In genomic region chr1:132168115-132168767, GRCm38 (mm10) we compare ENCODE assay signal across 9 mouse cellular contexts. TPM values are rescaled to one million over a fixed set of nuclear protein-coding genes. Genes with fewer than 3 reads are reported as not detected.
A peak's percentile ranks its signal among the peaks of the same experiment; 100 is the strongest.
DNase-seq lines count a peak whose midpoint lies in the region; ATAC-seq and TF ChIP-seq lines count a peak whose summit lies in the region.
"Had no signal": no experiment of that assay in that cellular context is flagged by ENCODE, and none has a peak within 500 bp of the region (broad histone marks: within the 10 kb centered on the region; RNA-seq: fewer than 3 reads in every experiment).

No protein-coding gene starts in this region.

- peak overlapping the region; percentile 71 for H3K27ac ChIP-seq in hindbrain, embryonic 15.5 days (replicated peaks)
- H3K27ac ChIP-seq in midbrain, embryonic 14.5 days (replicated peaks; ENCODE audit: low read depth, low read length), result peak overlapping the region; percentile 83
- H3K27ac ChIP-seq in layer of hippocampus, adult 2 months, result no peak overlapping the region

- DNase-seq in cerebellum, postnatal 14 days, result peak; percentile 58 to 73
- DNase-seq in cerebellum, adult 8-10 months, result no peak
- peak; percentile 70 for DNase-seq in testis, postnatal 10 days (ENCODE audit: low spot score)
- DNase-seq in testis, postnatal 14 days (ENCODE audit: low spot score), result no peak
- peak; percentile 77 for DNase-seq in midbrain, embryonic 14.5 days
- DNase-seq in layer of hippocampus, adult 2 months (ENCODE audit: low spot score in 2 of 2), result no peak
- no peak for DNase-seq in left cerebral cortex, adult 8-10 months (ENCODE audit: low spot score in 2 of 2)

- peaks cover 35% of the 10 kb centered on the region for H3K4me1 ChIP-seq in hindbrain, embryonic 15.5 days (replicated peaks)
- peaks cover 27% of the 10 kb centered on the region for H3K4me1 ChIP-seq in midbrain, embryonic 14.5 days (ENCODE audit: control insufficient read depth, insufficient read depth, low read length)

- no peak for TF ChIP-seq CTCF in layer of hippocampus, adult 2 months (conservative IDR thresholded peaks at IDR 0.05)

- peak overlapping the region; percentile 44 for H3K4me2 ChIP-seq in hindbrain, embryonic 15.5 days
- peak overlapping the region; percentile 47 for H3K4me2 ChIP-seq in midbrain, embryonic 14.5 days (ENCODE audit: low read length)

- H3K9me3 ChIP-seq in hindbrain, embryonic 15.5 days, result no peaks in the 10 kb centered on the region
- no peaks in the 10 kb centered on the region for H3K9me3 ChIP-seq in midbrain, embryonic 14.5 days (ENCODE audit: control insufficient read depth, low read length)

- H3K9ac ChIP-seq in hindbrain, embryonic 15.5 days, result no peak overlapping the region
- peak overlapping the region; percentile 28; the same call in 1 of the 2 replicates for H3K9ac ChIP-seq in midbrain, embryonic 14.5 days (replicated peaks; ENCODE audit: low read length)

- peak; percentile 40 for ATAC-seq in hindbrain, embryonic 15.5 days (ENCODE audit: low FRiP score, low read depth)
- peak; percentile 74; the same call in 1 of the 2 replicates for ATAC-seq in midbrain, embryonic 14.5 days (ENCODE audit: low FRiP score, low TSS enrichment)

- H3K36me3 ChIP-seq in hindbrain, embryonic 15.5 days, result no peaks in the 10 kb centered on the region
- H3K36me3 ChIP-seq in midbrain, embryonic 14.5 days (ENCODE audit: control insufficient read depth, insufficient read depth, low read length), result no peaks in the 10 kb centered on the region

- no peak overlapping the region for H3K4me3 ChIP-seq in hindbrain, embryonic 15.5 days
- peak overlapping the region; percentile 19; the same call in 1 of the 2 replicates for H3K4me3 ChIP-seq in midbrain, embryonic 14.5 days (replicated peaks; ENCODE audit: low read depth, low read length)
- H3K4me3 ChIP-seq in layer of hippocampus, adult 2 months, result no peak overlapping the region

- 10% methylated on average over 12 of the region's 12 CpGs for WGBS in hindbrain, embryonic 15.5 days
- 11% methylated on average over 12 of the region's 12 CpGs for whole genome bisulfite sequencing in midbrain, embryonic 14.5 days

- no peaks in the 10 kb centered on the region for H3K27me3 ChIP-seq in hindbrain, embryonic 15.5 days
- H3K27me3 ChIP-seq in midbrain, embryonic 14.5 days (ENCODE audit: control insufficient read depth, insufficient read depth, low read length), result no peaks in the 10 kb centered on the region

RNA-seq across cellular contexts. Expression of gene Lemd1, which starts 23.0 kb away (rescaled TPM):
- 14.1 and 16.2 TPM in 2 replicates for polyA plus RNA-seq in hindbrain, embryonic 15.5 days (2015; fragmentation: Nextera tagmentation; extraction: Ambion mirVana)
- 21.2 and 23.2 TPM in 2 replicates for polyA plus RNA-seq in midbrain, embryonic 14.5 days (2014; fragmentation: Nextera tagmentation; extraction: Ambion mirVana)
- under 1 TPM; 0.64 to 0.88 TPM for total RNA-seq in layer of hippocampus, adult 2 months (2021)
- 1 to 10 TPM; 7.0 to 9.5 (median 8.1) TPM for total RNA-seq in left cerebral cortex, adult 8-10 months (2022)
- polyA plus RNA-seq: spleen, adult 2 months had no signal

RNA-seq across cellular contexts. Expression of gene AC124108.1, which starts 23.0 kb away (rescaled TPM):
- 2.7 and 2.8 TPM in 2 replicates for polyA plus RNA-seq in hindbrain, embryonic 15.5 days (2015; fragmentation: Nextera tagmentation; extraction: Ambion mirVana)
- polyA plus RNA-seq in midbrain, embryonic 14.5 days (2014; fragmentation: Nextera tagmentation; extraction: Ambion mirVana), result 4.4 and 4.5 TPM in 2 replicates
- total RNA-seq in layer of hippocampus, adult 2 months (2021), result under 1 TPM; 0.47 to 0.61 TPM
- total RNA-seq in left cerebral cortex, adult 8-10 months (2022), result 1 to 10 TPM; 4.6 to 5.7 (median 4.7) TPM
- polyA plus RNA-seq: spleen, adult 2 months had no signal

RNA-seq across cellular contexts. Expression of gene Cdk18, which starts 28.8 kb away (rescaled TPM):
- polyA plus RNA-seq in hindbrain, embryonic 15.5 days (2015; fragmentation: Nextera tagmentation; extraction: Ambion mirVana), result 1.00 and 1.1 TPM in 2 replicates
- polyA plus RNA-seq in midbrain, embryonic 14.5 days (2014; fragmentation: Nextera tagmentation; extraction: Ambion mirVana), result 0.63 and 1.1 TPM in 2 replicates
- 10 to 100 TPM; 21.7 to 23.7 TPM for total RNA-seq in layer of hippocampus, adult 2 months (2021)
- total RNA-seq in left cerebral cortex, adult 8-10 months (2022), result 10 to 100 TPM; 29.2 to 42.7 (median 35.9) TPM

Comparison
In these comparisons a context has a peak if more than half of its experiments do, and no peak if none do; other contexts are left out.
1. DNase-seq: peak in cerebellum, postnatal 14 days (2 of 2), testis, postnatal 10 days (single experiment) and midbrain, embryonic 14.5 days (single experiment); none in cerebellum, adult 8-10 months (single experiment), testis, postnatal 14 days (single experiment), layer of hippocampus, adult 2 months (0 of 2) and left cerebral cortex, adult 8-10 months (0 of 2).
2. RNA of gene Lemd1, which starts 23.0 kb away (total RNA-seq): 7.0 to 9.5 TPM in left cerebral cortex, adult 8-10 months; 0.64 to 0.88 TPM in layer of hippocampus, adult 2 months; every median in the first group is over 4 times any median in the second.